Mouse (Mus musculus): Measurements from ENCODE around the gene Nav3. TPM values are rescaled to one million over a fixed set of nuclear protein-coding genes. Genes with fewer than 3 reads are reported as not detected.
A peak's percentile ranks its signal among the peaks of the same experiment; 100 is the strongest.

Gene Nav3
- total RNA-seq, 2 experiments from 2014 or later: 77.6 to 79.2 TPM

DNA sequence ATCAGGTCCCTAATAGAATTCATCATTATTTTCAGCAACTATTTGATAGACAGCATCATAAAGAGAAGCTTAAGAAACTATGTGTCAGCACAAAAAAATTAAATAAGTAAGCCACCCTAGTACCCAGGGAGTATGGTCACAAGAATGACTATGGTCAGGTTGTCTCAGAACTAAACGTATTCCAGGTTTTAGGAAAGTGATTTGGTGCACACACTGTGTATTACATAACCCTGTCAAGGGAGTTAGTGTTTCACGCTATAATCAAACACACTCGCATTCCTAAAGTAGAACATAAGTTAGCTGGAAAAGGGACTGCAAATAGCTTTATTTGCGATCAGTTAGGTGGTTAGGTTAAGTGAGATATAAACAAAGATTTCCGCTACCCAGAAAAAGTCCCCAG is 126.0 kb downstream of the Nav3 start:
- TF ChIP-seq CTCF (conservative IDR thresholded peaks at IDR 0.05): no peak
- no peak overlapping the region for H3K4me3 ChIP-seq
- no peak for DNase-seq (ENCODE audit: low spot score in 2 of 2)
- H3K27ac ChIP-seq: no peak overlapping the region

DNA sequence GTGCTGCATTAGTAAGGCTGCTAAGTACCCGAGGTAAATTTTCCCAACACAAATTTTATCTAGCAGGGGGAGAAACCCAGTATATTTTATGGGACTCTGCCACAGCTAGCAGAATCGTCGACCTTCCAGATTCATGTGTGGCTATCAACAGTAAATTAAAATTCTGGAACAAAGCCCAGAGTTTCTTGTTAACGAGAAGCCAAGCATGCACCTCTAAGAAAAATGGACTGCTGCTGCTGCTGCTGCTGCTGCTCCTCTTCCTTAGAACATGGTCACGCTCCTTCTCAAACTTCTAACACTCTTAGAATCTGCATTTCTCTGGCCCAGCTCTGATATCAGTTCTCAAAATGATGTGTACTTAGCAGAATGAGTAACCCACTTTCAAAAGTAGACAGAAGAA is 126.4 kb downstream of the Nav3 start:
- TF ChIP-seq CTCF (conservative IDR thresholded peaks at IDR 0.05): no peak
- no peak for DNase-seq (ENCODE audit: low spot score in 2 of 2)
- H3K4me3 ChIP-seq: no peak overlapping the region
- no peak overlapping the region for H3K27ac ChIP-seq

DNA sequence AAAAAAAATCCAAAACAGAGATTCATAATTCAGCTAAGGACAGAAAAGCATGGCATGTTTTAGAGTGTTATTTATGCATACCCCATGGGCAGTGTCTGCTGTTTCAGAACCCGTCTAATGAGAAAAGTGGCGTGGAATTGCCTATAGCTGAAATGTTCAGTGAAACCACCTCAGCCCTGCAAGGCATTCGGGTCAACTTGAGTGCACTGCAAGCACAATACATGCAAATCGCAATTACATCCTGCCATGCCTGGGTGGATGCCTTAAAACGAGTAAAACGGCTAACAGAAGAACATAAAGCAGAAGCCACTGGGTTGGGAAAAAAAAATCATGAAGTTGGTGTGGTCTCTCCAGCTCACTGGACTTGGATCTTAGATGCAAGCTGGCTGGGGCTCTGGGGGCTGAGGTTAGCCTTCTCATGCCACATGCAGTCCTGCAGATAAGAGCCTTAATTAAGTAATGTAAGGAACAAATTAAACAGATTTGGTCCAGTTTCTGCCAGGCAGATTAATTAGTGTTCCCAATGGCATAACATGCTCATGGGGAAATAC is 133.8 kb downstream of the Nav3 start:
- no peak overlapping the region for H3K4me3 ChIP-seq
- H3K27ac ChIP-seq: no peak overlapping the region
- no peak for TF ChIP-seq CTCF (conservative IDR thresholded peaks at IDR 0.05)
- DNase-seq (ENCODE audit: low spot score in 2 of 2): no peak

DNA sequence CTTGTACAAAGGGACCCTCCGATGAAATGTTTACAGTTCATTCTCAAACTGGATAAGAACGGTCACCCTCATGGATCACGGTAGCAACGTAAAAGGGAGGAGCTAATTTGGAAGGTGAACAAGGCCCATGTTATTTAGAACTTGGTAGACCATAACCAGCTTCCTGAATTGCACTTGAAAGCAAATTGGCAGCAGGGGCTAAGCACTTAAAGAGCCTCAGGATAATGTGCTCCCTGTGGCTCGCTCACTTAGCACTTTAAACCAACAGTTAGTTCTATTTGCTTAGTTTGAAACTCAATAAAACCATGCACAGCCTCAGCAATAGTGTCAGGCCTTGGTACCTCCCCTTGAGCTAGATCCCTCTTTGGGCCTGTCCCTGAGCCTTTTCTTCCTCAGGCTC is 138.7 kb downstream of the Nav3 start:
- no peak for DNase-seq (ENCODE audit: low spot score in 2 of 2)
- no peak overlapping the region for H3K27ac ChIP-seq
- H3K4me3 ChIP-seq: no peak overlapping the region
- TF ChIP-seq CTCF (conservative IDR thresholded peaks at IDR 0.05): no peak

DNA sequence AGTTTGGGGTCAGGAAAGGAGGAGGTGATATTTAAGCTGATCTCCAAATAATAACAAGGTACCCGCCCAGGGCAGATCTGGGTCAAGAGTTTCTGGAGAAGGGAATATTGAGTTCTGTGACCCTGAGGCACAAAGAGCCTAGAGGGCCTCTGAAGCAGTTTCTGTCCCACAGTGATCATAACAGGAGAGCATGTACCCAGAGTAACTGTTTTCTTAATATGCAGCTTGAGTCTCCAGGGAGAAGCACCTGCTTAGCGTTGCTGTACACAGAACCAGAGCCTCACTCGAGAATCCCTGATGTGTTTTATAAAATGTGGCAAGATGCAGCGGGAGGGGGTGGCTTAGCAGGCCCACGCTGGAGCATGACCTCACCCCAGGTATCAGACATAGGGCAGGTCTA is 141.5 kb downstream of the Nav3 start:
- no peak overlapping the region for H3K27ac ChIP-seq
- no peak for TF ChIP-seq CTCF (conservative IDR thresholded peaks at IDR 0.05)
- DNase-seq (ENCODE audit: low spot score in 2 of 2): no peak
- H3K4me3 ChIP-seq: no peak overlapping the region

DNA sequence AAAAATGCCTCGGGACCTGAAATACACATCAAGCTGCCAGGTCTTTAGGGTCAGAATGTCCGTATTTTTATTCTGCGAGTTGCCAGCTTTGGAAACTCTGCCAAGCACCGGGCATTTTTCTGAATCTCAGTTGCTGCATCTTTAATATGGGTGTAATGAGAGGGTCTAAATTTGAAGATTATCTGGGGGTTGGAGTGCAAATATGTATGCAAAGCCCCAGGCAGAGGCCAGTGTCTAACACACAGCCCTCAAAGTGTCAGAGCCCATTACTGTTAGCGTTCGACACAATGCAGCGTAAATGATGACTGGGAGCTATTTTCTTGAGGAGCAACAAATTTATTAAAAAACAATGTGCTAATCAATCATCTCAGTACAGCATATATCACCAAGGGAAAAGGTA is 142.0 kb downstream of the Nav3 start:
- DNase-seq (ENCODE audit: low spot score in 2 of 2): no peak
- no peak for TF ChIP-seq CTCF (conservative IDR thresholded peaks at IDR 0.05)
- no peak overlapping the region for H3K4me3 ChIP-seq
- no peak overlapping the region for H3K27ac ChIP-seq

DNA sequence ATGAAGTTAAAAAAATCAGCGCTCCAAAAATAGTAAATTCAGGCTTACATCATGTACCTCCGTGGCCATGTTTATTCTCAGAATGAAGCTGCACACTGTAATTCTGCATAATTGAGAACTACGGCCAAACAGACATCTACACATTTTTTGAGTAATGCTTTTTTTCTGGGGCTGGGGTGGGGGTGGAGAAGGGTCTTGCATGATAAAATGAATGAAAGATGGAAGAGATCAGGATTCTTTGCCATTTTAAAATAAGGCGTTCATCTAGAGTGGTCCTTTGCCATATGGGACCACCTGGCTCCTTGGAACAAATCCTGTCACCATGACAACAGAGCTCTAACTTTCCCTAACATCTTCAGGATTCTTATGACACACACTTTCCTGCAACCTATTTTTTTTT is 146.5 kb downstream of the Nav3 start:
- TF ChIP-seq CTCF (conservative IDR thresholded peaks at IDR 0.05): no peak
- Histone ChIP-seq H3K27ac (peak overlapping the region; percentile 46), H3K4me3 (no peak overlapping the region)
- peak; percentile 19 to 31 for DNase-seq (ENCODE audit: low spot score in 2 of 2)

DNA sequence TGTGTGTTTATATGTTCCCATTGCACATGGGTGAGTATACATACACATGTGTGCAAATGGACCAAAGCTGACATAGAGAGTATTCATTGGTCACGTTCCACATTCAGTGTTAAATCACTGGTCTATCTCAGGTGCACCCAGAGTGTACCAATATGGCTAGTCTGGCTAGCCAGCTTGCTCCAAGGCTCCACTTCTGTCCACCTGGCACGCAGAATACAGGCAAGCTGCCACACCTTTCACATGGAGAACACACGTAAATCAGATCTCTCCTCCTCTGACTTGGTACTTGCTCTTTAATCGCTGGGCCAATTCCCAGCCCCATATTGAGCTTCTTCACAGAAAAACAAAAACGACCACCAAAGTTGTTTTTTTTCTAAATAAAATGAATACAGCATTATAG is 150.4 kb downstream of the Nav3 start:
- Histone ChIP-seq H3K4me3 (no peak overlapping the region), H3K27ac (no peak overlapping the region)
- no peak for TF ChIP-seq CTCF (conservative IDR thresholded peaks at IDR 0.05)
- DNase-seq (ENCODE audit: low spot score in 2 of 2): no peak

DNA sequence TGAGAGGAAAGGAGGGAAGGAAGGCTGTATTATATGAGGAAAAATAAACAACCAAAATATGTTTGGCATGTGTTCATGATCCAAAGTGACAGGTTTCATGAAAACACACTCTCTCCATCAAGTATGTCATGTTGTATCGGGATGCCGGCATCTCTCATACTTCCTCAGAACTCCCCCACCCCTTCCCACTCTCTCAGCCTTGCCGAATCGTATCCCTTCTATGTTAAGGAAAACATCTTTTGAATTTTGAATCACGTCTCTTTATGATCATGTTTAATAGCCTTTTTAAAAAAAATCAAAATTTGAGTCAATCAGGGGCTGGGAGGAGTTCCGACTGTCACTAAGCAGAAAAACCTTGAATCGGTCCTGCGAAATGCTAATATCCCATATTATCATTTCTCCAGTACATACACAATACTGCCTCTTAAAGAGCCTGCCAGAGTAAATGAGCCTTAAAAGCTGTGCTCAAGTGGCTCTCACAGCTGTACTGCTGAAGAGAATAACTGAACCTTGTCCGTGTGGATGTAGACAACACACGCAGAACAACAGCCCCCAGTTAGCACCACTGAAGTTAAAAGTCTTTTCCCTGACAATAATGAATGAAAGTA is 165.9 kb downstream of the Nav3 start:
- Histone ChIP-seq H3K27ac (no peak overlapping the region), H3K4me3 (no peak overlapping the region)
- no peak for TF ChIP-seq CTCF (conservative IDR thresholded peaks at IDR 0.05)
- DNase-seq (ENCODE audit: low spot score in 2 of 2): no peak

DNA sequence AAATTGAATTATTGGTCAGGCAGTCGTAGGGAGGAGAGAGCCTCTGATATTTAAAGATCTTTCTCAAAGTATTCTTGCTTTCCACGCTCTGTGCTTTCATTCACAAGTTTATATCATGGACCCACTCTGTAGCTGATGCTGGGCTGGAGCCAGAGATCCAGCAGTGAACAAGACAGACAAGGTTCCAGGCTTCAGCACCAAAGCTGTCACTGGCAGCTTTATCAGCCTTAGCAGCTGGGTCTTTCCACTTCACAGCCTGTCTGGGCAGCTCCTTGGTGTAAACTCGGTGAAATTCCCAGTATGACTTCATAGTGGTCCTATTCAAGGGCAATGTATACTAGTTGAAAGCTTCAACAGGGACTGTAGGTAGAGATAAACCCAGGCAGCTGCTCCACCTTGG is 172.1 kb downstream of the Nav3 start:
- Histone ChIP-seq H3K27ac (no peak overlapping the region), H3K4me3 (no peak overlapping the region)
- DNase-seq (ENCODE audit: low spot score in 2 of 2): no peak
- no peak for TF ChIP-seq CTCF (conservative IDR thresholded peaks at IDR 0.05)

DNA sequence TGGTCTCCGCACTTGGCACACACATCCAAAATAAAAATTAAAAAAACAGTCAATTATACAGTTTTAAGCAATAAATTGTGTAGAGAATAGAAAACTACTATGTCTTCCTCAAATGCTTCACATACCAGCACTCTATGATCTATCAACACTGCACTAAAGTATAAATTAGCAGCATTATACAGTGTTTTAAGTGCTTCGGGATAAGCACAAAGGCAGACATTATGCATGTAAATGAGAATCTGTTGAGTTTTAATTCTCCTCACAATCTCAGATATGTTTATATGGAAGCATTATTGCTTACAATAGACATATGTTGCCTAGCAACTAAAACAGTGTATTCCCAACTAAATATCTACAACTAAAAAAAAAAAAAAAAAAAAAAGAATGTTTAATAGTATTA is 183.2 kb downstream of the Nav3 start:
- no peak overlapping the region for H3K4me3 ChIP-seq
- TF ChIP-seq CTCF (conservative IDR thresholded peaks at IDR 0.05): no peak
- no peak overlapping the region for H3K27ac ChIP-seq
- DNase-seq (ENCODE audit: low spot score in 2 of 2): no peak

DNA sequence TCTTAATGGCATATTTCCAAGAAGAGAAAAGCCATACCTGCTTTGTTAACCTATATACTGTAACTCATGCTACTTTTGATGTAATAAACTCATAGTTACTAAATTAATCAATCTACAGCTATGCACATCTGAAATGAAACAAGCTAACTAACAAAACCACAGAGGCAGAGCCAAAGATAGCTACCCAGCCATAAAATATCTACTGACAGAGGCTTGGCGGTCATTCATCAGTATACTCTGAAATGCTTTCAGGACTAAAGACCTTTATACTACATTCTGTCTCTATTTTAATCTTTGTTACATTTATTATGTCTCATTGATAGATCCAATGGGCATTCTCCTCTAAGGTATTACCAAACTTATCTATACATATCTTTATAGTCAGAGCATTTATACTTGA is 185.4 kb downstream of the Nav3 start:
- no peak overlapping the region for H3K4me3 ChIP-seq
- no peak for TF ChIP-seq CTCF (conservative IDR thresholded peaks at IDR 0.05)

DNA sequence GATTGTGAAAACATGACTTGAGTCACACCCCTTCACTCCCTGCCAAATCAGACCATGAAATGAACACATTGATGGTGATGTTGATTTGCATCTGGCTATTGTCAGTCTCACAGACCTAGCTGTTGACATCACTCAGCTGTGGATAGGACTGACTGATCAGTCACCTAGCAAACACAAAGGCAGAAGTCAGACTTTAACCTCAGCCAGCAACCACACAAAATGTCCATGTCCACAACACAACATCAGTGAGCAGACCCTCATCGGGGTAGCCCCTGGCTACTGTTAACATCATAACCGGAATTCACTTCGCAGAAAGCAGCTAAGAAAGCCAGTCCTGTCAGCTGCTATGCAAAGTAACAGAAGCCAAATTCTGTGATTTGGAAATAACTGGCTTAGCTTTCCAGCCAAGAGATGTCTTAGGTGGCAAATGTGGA is 213.9 kb downstream of the Nav3 start:
- H3K27ac ChIP-seq: peak overlapping the region; percentile 66
- TF ChIP-seq CTCF (conservative IDR thresholded peaks at IDR 0.05): no peak
- DNase-seq (ENCODE audit: low spot score in 2 of 2): no peak
- H3K4me3 ChIP-seq: no peak overlapping the region; the same call in 1 of the 2 replicates

More for the DNA sequence above, 185.4 kb downstream of the Nav3 start:
- DNase-seq (ENCODE audit: low spot score in 2 of 2): no peak
- H3K27ac ChIP-seq: no peak overlapping the region

DNA sequence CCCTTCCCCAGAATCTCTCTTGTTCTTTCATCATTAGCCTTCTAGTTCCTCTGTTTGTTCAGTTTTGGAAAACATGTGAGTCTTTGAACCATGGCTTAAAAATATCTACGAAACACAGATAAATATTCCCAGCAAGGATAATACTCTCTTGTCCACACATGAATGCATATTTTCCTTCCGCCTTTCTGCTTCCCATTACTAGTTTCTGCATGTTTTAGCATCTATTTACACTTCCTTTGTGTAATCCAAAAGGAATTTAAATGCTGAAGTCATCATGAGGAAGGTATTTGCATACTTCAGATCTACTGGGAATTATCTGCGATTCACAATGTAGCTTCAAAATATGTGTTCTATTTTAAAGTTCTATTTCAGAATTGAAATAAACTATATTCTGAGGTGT is 215.3 kb downstream of the Nav3 start:
- no peak overlapping the region for H3K27ac ChIP-seq
- DNase-seq (ENCODE audit: low spot score in 2 of 2): no peak
- H3K4me3 ChIP-seq: no peak overlapping the region
- no peak for TF ChIP-seq CTCF (conservative IDR thresholded peaks at IDR 0.05)

All from layer of hippocampus, adult 2 months (tissue).